Mouse (Mus musculus) embryonic fibroblast, embryonic 13.5 days (primary cell): ENCODE results near the gene Ung. TPM values are rescaled to one million over a fixed set of nuclear protein-coding genes. Genes with fewer than 3 reads are reported as not detected.

Experiments
- H3K27ac ChIP-seq: 2 replicates; pipeline ENCODE4 v1.5.1; 2012; ENCODE audit warnings: low read length, control low read depth, inconsistent platforms; ENCODE audit not compliant: insufficient read depth
- H3K4me1 ChIP-seq: 2 replicates; pipeline ENCODE4 v1.6.1; 2011; ENCODE audit warnings: low read length; ENCODE audit not compliant: control insufficient read depth, insufficient read depth
- H3K4me3 ChIP-seq: 2 replicates; pipeline ENCODE4 v1.5.1; 2011; ENCODE audit warnings: mild to moderate bottlenecking, control low read depth, low read length; ENCODE audit not compliant: insufficient read depth
- CTCF ChIP-seq: IDR thresholded peaks from 2 replicates; pipeline ENCODE4 v1.5.1; 2011; ENCODE audit warnings: mild to moderate bottlenecking, control low read depth, low read length, moderate library complexity, borderline replicate concordance; ENCODE audit not compliant: insufficient read depth
- POLR2A ChIP-seq: IDR thresholded peaks from 2 replicates; pipeline ENCODE4 v1.6.1; 2011; ENCODE audit warnings: low read depth, mild to moderate bottlenecking, control low read depth, low read length, moderate library complexity
- polyA plus RNA-seq: library from polyadenylated mRNA; stranded (reverse); fragments of >200 nt; gene quantifications from 2 replicates; pipeline ENCODE4 v1.2.4, GENCODE M21; 2011; ENCODE audit warnings: low read depth; ENCODE audit not compliant: missing spikeins, insufficient read length

Ung gene
- polyA plus RNA-seq, 1 experiment: 8.9 TPM

- TF ChIP-seq CTCF (peak; percentile 19; the same call in 1 of the 2 replicates), POLR2A (no peak)
- no peak overlapping the region for H3K4me3 ChIP-seq
- no peak overlapping the region for H3K27ac ChIP-seq
- no peaks in the 10 kb centered on the region for H3K4me1 ChIP-seq
Observed at GRCm38 (mm10) chr5:114113334-114113733, 16.9 kb upstream of the Ung start.

- no peak overlapping the region for H3K27ac ChIP-seq
- TF ChIP-seq POLR2A (no peak), CTCF (no peak)
- H3K4me1 ChIP-seq: no peaks in the 10 kb centered on the region
- no peak overlapping the region for H3K4me3 ChIP-seq
Observed at GRCm38 (mm10) chr5:114115030-114115429, 15.2 kb upstream of the Ung start.

- Histone ChIP-seq H3K27ac (no peak overlapping the region), H3K4me1 (no peaks in the 10 kb centered on the region), H3K4me3 (no peak overlapping the region)
- TF ChIP-seq POLR2A (no peak), CTCF (no peak)
Observed at GRCm38 (mm10) chr5:114116586-114116985, 13.6 kb upstream of the Ung start.

GRCm38 (mm10) chr5:114119806-114120205 lies 10.4 kb upstream of the Ung start:
- Histone ChIP-seq H3K27ac (no peak overlapping the region), H3K4me3 (no peak overlapping the region), H3K4me1 (no peaks in the 10 kb centered on the region)

GRCm38 (mm10) chr5:114126008-114126407 lies 4.2 kb upstream of the Ung start:
- H3K27ac ChIP-seq: no peak overlapping the region
- no peaks in the 10 kb centered on the region for H3K4me1 ChIP-seq
- TF ChIP-seq CTCF: no peak
- TF ChIP-seq POLR2A: no peak

More at GRCm38 (mm10) chr5:114119806-114120205, 10.4 kb upstream of the Ung start:
- TF ChIP-seq CTCF (no peak), POLR2A (no peak)

GRCm38 (mm10) chr5:114126499-114127244 lies 3.5 kb upstream of the Ung start:
- TF ChIP-seq CTCF (no peak), POLR2A (no peak)
- Histone ChIP-seq H3K4me1 (no peaks in the 10 kb centered on the region), H3K27ac (peak overlapping the region; percentile 80; the same call in 1 of the 2 replicates), H3K4me3 (no peak overlapping the region)

More at GRCm38 (mm10) chr5:114126008-114126407, 4.2 kb upstream of the Ung start:
- no peak overlapping the region for H3K4me3 ChIP-seq

GRCm38 (mm10) chr5:114127374-114128349 lies 2.5 kb upstream of the Ung start, which contains the start of gene Alkbh2:
Gene Alkbh2, minus strand, starts transcription at chr5:114128218.
- Histone ChIP-seq H3K4me1 (no peaks in the 10 kb centered on the region), H3K4me3 (peak within 1 kb of the TSS; percentile 52)
- TF ChIP-seq POLR2A (peak; percentile 66), CTCF (peak; percentile 95)

GRCm38 (mm10) chr5:114129550-114130210 lies 506 bp upstream of the Ung start:
- Histone ChIP-seq H3K27ac (no peak overlapping the region), H3K4me1 (peaks cover 2% of the 10 kb centered on the region; the same call in 1 of the 2 replicates), H3K4me3 (peak overlapping the region; percentile 63)
- TF ChIP-seq POLR2A (no peak), CTCF (no peak)

More at GRCm38 (mm10) chr5:114127374-114128349, 2.5 kb upstream of the Ung start, which contains the start of gene Alkbh2:
- H3K27ac ChIP-seq: peak within 1 kb of the TSS; percentile 80
